Mouse (Mus musculus): ENCODE data around the gene Mpdz. TPM values are rescaled to one million over a fixed set of nuclear protein-coding genes. Genes with fewer than 3 reads are reported as not detected.

The Mpdz gene
- polyA plus RNA-seq, 1 experiment from 2014 or later, result 52.5 TPM

DNA sequence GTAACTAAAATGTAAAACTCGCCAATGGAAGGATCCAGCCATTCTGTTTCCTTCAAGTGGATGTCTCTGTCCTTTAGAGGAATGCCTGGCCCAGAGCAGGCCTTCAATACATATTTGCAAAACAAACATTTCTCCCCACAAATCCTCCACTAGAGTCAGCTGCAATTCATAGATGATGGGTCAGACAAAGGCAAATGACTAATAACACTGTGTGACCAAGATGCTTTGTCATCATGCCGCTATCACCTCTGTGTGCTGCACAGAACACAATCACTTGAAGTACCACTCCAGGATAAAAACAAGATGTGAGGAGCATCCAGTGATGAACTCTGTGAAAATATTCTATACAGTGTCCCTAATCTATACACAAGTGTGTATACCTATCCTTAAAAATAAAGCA lies 55.0 kb downstream of the Mpdz start:
- Histone ChIP-seq H3K9ac (no peak overlapping the region), H3K27me3 (no peaks in the 10 kb centered on the region), H3K4me2 (replicated peaks) (no peak overlapping the region), H3K36me3 (peaks cover 11% of the 10 kb centered on the region), H3K9me3 (no peaks in the 10 kb centered on the region), H3K27ac (no peak overlapping the region), H3K4me1 (peaks cover 7% of the 10 kb centered on the region), H3K4me3 (no peak overlapping the region)
- no peak for ATAC-seq (ENCODE audit: insufficient number of reproducible peaks, insufficient read depth, low FRiP score, low TSS enrichment)
- WGBS, result 88% methylated on average over 2 of the region's 2 CpGs

DNA sequence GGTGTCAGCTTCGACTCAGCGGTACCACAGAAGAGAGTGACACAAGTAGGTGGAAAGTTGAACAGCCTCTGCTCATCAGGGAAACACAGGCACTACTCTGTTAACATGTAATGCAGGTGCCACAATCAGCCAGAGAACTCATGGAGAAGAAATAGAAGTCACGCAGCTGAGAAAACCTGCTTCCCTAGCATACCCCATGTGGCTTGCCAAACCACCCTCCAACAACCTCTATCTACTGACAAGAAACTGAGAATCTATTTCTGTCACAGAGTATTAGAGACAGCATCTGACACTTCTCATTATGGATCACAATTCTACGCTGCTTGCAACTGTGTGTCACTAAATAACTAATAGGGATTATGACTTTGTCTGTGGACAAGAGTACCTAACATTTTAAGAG lies 70.3 kb downstream of the Mpdz start:
- 94% methylated on average over 4 of the region's 4 CpGs for WGBS
- H3K36me3 ChIP-seq, result peaks cover 42% of the 10 kb centered on the region
- no peak overlapping the region for H3K27ac ChIP-seq
- no peak overlapping the region for H3K4me2 ChIP-seq (replicated peaks)
- H3K4me3 ChIP-seq, result no peak overlapping the region
- no peaks in the 10 kb centered on the region for H3K9me3 ChIP-seq
- ATAC-seq (ENCODE audit: insufficient number of reproducible peaks, insufficient read depth, low FRiP score, low TSS enrichment), result no peak
- H3K9ac ChIP-seq, result no peak overlapping the region
- no peaks in the 10 kb centered on the region for H3K4me1 ChIP-seq
- no peaks in the 10 kb centered on the region for H3K27me3 ChIP-seq

DNA sequence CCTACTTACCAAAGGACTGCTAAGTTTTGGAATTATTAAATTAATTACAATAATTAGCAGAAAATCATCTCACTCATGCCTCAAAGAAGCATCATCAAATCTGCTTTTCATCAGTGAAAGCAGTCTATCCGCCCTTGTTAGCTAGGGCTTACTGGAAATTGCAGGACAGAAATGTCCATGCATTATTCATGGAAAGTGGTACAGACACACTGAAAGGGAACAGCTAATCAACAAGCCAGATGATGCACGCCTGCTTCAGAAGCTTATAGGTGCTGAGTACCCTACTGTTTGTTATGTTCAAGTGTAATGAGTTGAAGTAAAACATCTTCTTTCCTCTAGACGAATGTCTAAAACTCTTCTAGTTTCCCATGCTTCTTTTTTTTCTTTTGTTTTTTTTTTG lies 91.2 kb downstream of the Mpdz start:
- H3K4me3 ChIP-seq, result no peak overlapping the region
- H3K4me2 ChIP-seq (replicated peaks), result no peak overlapping the region
- H3K27ac ChIP-seq, result no peak overlapping the region
- peaks cover 35% of the 10 kb centered on the region for H3K36me3 ChIP-seq
- H3K9ac ChIP-seq, result no peak overlapping the region
- no peaks in the 10 kb centered on the region for H3K9me3 ChIP-seq
- no peaks in the 10 kb centered on the region for H3K4me1 ChIP-seq
- 79% methylated on average over 3 of the region's 3 CpGs for WGBS
- ATAC-seq (ENCODE audit: insufficient number of reproducible peaks, insufficient read depth, low FRiP score, low TSS enrichment), result no peak
- H3K27me3 ChIP-seq, result no peaks in the 10 kb centered on the region

GRCm38 (mm10) chr4:81348646-81349045 lies 94.0 kb downstream of the Mpdz start:
- H3K27me3 ChIP-seq, result no peaks in the 10 kb centered on the region
- H3K4me3 ChIP-seq, result no peak overlapping the region
- ATAC-seq (ENCODE audit: insufficient number of reproducible peaks, insufficient read depth, low FRiP score, low TSS enrichment), result no peak
- no peak overlapping the region for H3K4me2 ChIP-seq (replicated peaks)
- no peaks in the 10 kb centered on the region for H3K9me3 ChIP-seq
- no peak overlapping the region for H3K27ac ChIP-seq
- H3K9ac ChIP-seq, result no peak overlapping the region
- WGBS, result 86% methylated on average over 7 of the region's 7 CpGs
- peaks cover 27% of the 10 kb centered on the region for H3K36me3 ChIP-seq
- H3K4me1 ChIP-seq, result no peaks in the 10 kb centered on the region

DNA sequence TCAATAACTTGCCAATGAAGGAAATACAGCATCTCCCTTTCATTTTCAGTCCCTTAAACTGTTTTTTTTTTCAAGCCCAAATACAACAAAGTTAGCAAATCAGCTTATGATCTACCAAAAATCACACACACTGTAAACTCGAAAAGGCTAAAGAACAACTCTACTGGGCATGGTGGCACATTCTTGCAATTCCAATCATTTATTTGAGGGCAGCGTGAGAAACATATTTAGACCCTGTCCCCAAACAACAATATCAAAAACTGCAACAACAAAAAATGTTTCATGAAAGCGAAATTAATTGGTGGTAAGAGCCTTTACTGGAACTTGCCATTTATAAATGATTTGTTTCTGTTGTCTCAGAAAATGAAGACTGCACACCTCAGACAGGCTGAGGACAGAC lies 97.5 kb downstream of the Mpdz start:
- no peaks in the 10 kb centered on the region for H3K9me3 ChIP-seq
- WGBS, result 86% methylated on average over 3 of the region's 3 CpGs
- H3K36me3 ChIP-seq, result peaks cover 23% of the 10 kb centered on the region
- H3K27ac ChIP-seq, result no peak overlapping the region
- H3K4me1 ChIP-seq, result no peaks in the 10 kb centered on the region
- H3K4me2 ChIP-seq (replicated peaks), result no peak overlapping the region
- no peak for ATAC-seq (ENCODE audit: insufficient number of reproducible peaks, insufficient read depth, low FRiP score, low TSS enrichment)
- no peak overlapping the region for H3K4me3 ChIP-seq
- no peak overlapping the region for H3K9ac ChIP-seq
- no peaks in the 10 kb centered on the region for H3K27me3 ChIP-seq

DNA sequence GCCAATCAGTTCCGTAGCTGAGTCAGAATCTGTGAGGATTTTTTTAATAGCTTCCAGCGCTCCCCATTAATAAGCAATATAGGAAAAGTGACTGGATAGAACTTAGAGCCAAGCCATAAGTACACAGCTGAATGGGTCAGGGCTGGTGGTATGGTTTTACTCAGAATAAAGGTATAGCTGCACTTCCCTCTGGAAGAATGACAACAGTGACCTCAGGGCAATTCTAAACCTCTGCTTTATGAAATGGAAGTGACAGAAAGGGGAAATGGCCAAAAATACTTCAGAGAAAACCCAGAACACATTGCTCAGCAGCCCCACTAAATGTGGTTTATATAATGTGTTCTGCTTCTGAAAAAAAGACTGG lies 109.0 kb downstream of the Mpdz start:
- 64% methylated on average over 2 of the region's 2 CpGs for WGBS
- H3K9ac ChIP-seq, result no peak overlapping the region
- H3K4me3 ChIP-seq, result no peak overlapping the region
- H3K4me2 ChIP-seq (replicated peaks), result no peak overlapping the region
- ATAC-seq (ENCODE audit: insufficient number of reproducible peaks, insufficient read depth, low FRiP score, low TSS enrichment), result peak; percentile 75; the same call in 1 of the 2 replicates
- H3K4me1 ChIP-seq, result peaks cover 29% of the 10 kb centered on the region
- no peaks in the 10 kb centered on the region for H3K9me3 ChIP-seq
- no peaks in the 10 kb centered on the region for H3K27me3 ChIP-seq
- peak overlapping the region; percentile 73 for H3K27ac ChIP-seq
- 0 out of 2 replicates have a peak, but pooled peaks cover 4% of the 10 kb centered on the region for H3K36me3 ChIP-seq

GRCm38 (mm10) chr4:81332901-81333627 lies 109.6 kb downstream of the Mpdz start:
- ATAC-seq (ENCODE audit: insufficient number of reproducible peaks, insufficient read depth, low FRiP score, low TSS enrichment), result peak; percentile 76
- H3K27me3 ChIP-seq, result no peaks in the 10 kb centered on the region
- H3K4me2 ChIP-seq (replicated peaks), result no peak overlapping the region
- WGBS, result 52% methylated on average over 11 of the region's 11 CpGs
- H3K36me3 ChIP-seq, result 0 out of 2 replicates have a peak, but pooled peaks cover 4% of the 10 kb centered on the region
- no peaks in the 10 kb centered on the region for H3K9me3 ChIP-seq
- H3K4me1 ChIP-seq, result peaks cover 29% of the 10 kb centered on the region
- H3K9ac ChIP-seq, result no peak overlapping the region
- peak overlapping the region; percentile 73 for H3K27ac ChIP-seq
- H3K4me3 ChIP-seq, result no peak overlapping the region

- Histone ChIP-seq H3K4me2 (replicated peaks) (no peak overlapping the region), H3K27ac (no peak overlapping the region), H3K4me3 (no peak overlapping the region), H3K4me1 (peaks cover 29% of the 10 kb centered on the region), H3K9ac (no peak overlapping the region), H3K27me3 (no peaks in the 10 kb centered on the region), H3K9me3 (no peaks in the 10 kb centered on the region), H3K36me3 (0 out of 2 replicates have a peak, but pooled peaks cover 4% of the 10 kb centered on the region)
- ATAC-seq (ENCODE audit: insufficient number of reproducible peaks, insufficient read depth, low FRiP score, low TSS enrichment), result no peak
- 60% methylated on average over 6 of the region's 6 CpGs for WGBS
These were observed 110.2 kb downstream of the Mpdz start for GRCm38 (mm10) chr4:81332439-81332841.

DNA sequence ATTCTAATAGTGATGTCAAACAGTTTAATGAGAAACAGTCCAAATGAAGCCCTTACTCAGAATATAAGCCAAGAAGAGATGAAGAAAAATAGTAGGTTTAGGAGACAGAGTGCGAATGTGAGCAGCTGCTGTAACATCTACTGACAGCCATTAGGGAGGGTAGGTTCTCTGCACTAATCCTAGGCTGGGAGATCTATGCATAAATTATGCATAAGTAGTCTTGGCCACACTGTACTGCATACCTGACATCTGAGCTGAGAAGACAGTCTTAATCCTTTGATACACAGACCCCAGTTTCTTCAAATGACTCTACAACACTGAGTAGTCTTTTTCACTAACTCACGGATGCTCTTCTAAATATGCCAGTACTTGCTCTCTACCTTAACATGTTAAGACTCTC lies 114.9 kb downstream of the Mpdz start:
- WGBS, result 90% methylated on average over 2 of the region's 2 CpGs
- no peak for ATAC-seq (ENCODE audit: insufficient number of reproducible peaks, insufficient read depth, low FRiP score, low TSS enrichment)

DNA sequence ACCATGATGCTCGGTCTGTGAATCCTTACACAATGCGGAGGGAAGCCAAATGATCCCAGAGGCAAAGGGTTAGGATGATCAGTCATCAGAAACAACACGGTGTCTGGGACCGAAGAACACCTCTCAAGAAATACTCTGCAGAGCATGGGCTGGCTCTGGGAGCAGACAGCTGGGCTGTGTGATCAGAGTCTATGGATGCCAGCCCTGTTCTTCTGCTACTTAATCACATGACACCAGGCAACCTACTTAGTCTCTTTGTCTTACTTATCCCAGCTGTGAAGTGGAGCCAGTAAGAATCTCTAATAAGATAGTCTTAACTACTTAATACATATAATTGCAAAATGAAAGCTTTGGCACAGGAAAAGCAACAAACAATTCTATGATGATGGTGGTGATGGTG lies 118.8 kb downstream of the Mpdz start:
- H3K9ac ChIP-seq, result no peak overlapping the region
- 90% methylated on average over 4 of the region's 4 CpGs for WGBS
- H3K4me3 ChIP-seq, result no peak overlapping the region
- H3K4me1 ChIP-seq, result no peaks in the 10 kb centered on the region
- no peak overlapping the region for H3K27ac ChIP-seq
- H3K27me3 ChIP-seq, result no peaks in the 10 kb centered on the region
- H3K4me2 ChIP-seq (replicated peaks), result no peak overlapping the region
- no peak for ATAC-seq (ENCODE audit: insufficient number of reproducible peaks, insufficient read depth, low FRiP score, low TSS enrichment)
- peaks cover 11% of the 10 kb centered on the region for H3K36me3 ChIP-seq
- no peaks in the 10 kb centered on the region for H3K9me3 ChIP-seq

More for the DNA sequence above, 114.9 kb downstream of the Mpdz start:
- Histone ChIP-seq H3K9me3 (no peaks in the 10 kb centered on the region), H3K9ac (no peak overlapping the region), H3K4me2 (replicated peaks) (no peak overlapping the region), H3K4me1 (peaks cover 4% of the 10 kb centered on the region; the same call in 1 of the 2 replicates), H3K27ac (no peak overlapping the region), H3K27me3 (no peaks in the 10 kb centered on the region), H3K36me3 (peaks cover 9% of the 10 kb centered on the region), H3K4me3 (no peak overlapping the region)

GRCm38 (mm10) chr4:81322232-81322631 lies 120.4 kb downstream of the Mpdz start:
- H3K4me1 ChIP-seq, result no peaks in the 10 kb centered on the region
- H3K4me3 ChIP-seq, result no peak overlapping the region
- H3K4me2 ChIP-seq (replicated peaks), result no peak overlapping the region
- peaks cover 21% of the 10 kb centered on the region for H3K36me3 ChIP-seq
- no peak overlapping the region for H3K9ac ChIP-seq
- no peaks in the 10 kb centered on the region for H3K27me3 ChIP-seq
- ATAC-seq (ENCODE audit: insufficient number of reproducible peaks, insufficient read depth, low FRiP score, low TSS enrichment), result no peak
- H3K27ac ChIP-seq, result no peak overlapping the region
- 89% methylated on average over 3 of the region's 3 CpGs for WGBS
- H3K9me3 ChIP-seq, result no peaks in the 10 kb centered on the region

DNA sequence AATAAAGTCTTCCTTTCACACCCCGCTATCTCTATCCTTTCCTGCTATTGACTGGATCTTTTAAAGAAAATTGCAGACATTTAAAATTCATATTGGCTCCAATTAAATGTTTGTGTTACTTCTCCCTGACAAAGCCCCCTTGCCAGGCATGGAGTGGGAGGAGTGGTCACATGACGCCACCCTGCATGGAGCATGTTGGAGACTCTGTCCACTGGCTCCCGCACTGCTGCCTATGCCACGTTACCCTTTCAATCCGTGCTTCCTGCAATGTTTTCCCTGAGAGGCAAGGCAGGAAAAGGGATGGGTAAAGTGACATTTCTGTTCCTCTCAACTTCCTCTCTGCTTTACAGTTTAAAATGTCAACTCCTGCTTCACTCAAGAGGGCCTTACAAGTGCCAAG lies 128.0 kb downstream of the Mpdz start:
- Histone ChIP-seq H3K4me2 (replicated peaks) (no peak overlapping the region), H3K9ac (no peak overlapping the region), H3K4me1 (no peaks in the 10 kb centered on the region), H3K27me3 (no peaks in the 10 kb centered on the region), H3K36me3 (peaks cover 11% of the 10 kb centered on the region), H3K4me3 (no peak overlapping the region), H3K9me3 (no peaks in the 10 kb centered on the region), H3K27ac (no peak overlapping the region)
- no peak for ATAC-seq (ENCODE audit: insufficient number of reproducible peaks, insufficient read depth, low FRiP score, low TSS enrichment)
- 84% methylated on average over 5 of the region's 5 CpGs for WGBS
